Mouse (Mus musculus) T-cell, adult 2 months (primary cell): ENCODE data around the gene Olfr1465.

Source experiments
- DNase-seq: peaks from one replicate; pipeline ENCODE4 v3.0.0; 2022; ENCODE audit warnings: low spot score

Gene Olfr1465

DNA sequence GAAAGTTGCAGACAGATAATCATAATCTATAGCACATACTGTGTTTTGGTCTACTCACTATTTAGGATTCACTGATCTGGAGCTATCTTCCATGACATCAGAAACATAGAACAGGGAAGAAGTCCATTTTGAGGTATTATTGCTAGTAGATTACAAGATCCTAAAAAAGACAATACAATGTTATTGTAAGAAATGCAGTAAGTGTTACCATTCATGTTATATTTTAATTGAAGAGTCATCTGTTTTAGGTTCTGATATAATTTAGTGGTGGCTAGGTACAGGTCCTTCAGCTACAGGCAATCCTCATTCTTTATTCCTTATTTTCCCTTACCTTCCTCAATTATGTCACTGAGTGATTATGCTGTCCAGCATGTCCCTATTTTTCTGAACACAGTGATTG lies at the start of gene Olfr1465:
TSS of gene Olfr1465 (minus strand) at position 101 of the 400 bp plus-strand sequence.
- no peak for DNase-seq

DNA sequence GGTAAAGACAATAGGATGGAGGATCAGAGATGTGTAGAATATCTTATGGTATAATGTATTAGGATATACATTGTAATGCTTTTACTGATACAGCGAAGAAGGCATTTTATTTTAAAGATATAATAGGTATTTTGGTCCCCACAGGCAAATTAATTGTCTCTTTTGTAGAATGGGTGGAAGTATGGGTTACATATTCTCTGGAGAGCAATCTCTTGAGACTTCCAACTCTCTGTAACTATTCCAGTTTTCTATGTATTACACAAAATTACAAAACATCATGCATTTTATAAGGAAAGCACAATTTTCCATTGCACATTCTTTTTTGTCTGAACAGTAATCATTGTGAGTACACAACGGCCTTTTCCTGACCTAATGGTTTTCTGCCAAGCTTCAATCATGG lies 46.6 kb upstream of the Olfr1465 start, which contains the start of gene Olfr1467:
TSS of gene Olfr1467 (plus strand) at position 301 of the 400 bp plus-strand sequence.
- DNase-seq = no peak

- DNase-seq = no peak
Measured at GRCm38 (mm10) chr19:13338562-13338961, 23.2 kb upstream of the Olfr1465 start, which contains the start of gene Olfr1466. Gene Olfr1466 (plus strand): TSS chr19:13338862.
